Mouse (Mus musculus) limb, embryonic 11.5 days (tissue): ENCODE results near the gene Katnb1. TPM values are rescaled to one million over a fixed set of nuclear protein-coding genes. Genes with fewer than 3 reads are reported as not detected.

Experiments
- ATAC-seq: fragments of 200-750 bp; cut with Nextera tagmentation; 2 replicates; pipeline ENCODE4 v1.8.0; 2017; ENCODE audit warnings: low read depth; ENCODE audit not compliant: insufficient number of reproducible peaks, low FRiP score, low TSS enrichment
- DNase-seq: peaks from one replicate; pipeline ENCODE4 v3.0.0-alpha.2; 2015; ENCODE audit warnings: low spot score
- H3K27ac ChIP-seq: fragments of 300-500 bp; sonication (generic); replicated peaks from 2 replicates; pipeline ENCODE4 v1.5.1; 2014; ENCODE audit warnings: low read depth, mild to moderate bottlenecking, low read length
- H3K27me3 ChIP-seq: fragments of 300-500 bp; sonication (generic); 2 replicates; pipeline ENCODE4 v1.6.1; 2014; ENCODE audit warnings: mild to moderate bottlenecking, low read length, mixed read lengths; ENCODE audit not compliant: control insufficient read depth, insufficient read depth
- H3K36me3 ChIP-seq: fragments of 300-500 bp; sonication (generic); 2 replicates; pipeline ENCODE4 v1.6.1; 2014; ENCODE audit warnings: mild to moderate bottlenecking, low read length, moderate library complexity, mixed read lengths; ENCODE audit not compliant: control insufficient read depth, insufficient read depth
- H3K4me1 ChIP-seq: fragments of 300-500 bp; sonication (generic); 2 replicates; pipeline ENCODE4 v1.6.1; 2014; ENCODE audit warnings: low read length, mixed read lengths; ENCODE audit not compliant: control insufficient read depth, insufficient read depth
- H3K4me2 ChIP-seq: fragments of 300-500 bp; sonication (generic); 2 replicates; pipeline ENCODE4 v1.6.1; 2014; ENCODE audit warnings: low read depth, mild to moderate bottlenecking, moderate library complexity; ENCODE audit not compliant: severe bottlenecking
- H3K4me3 ChIP-seq: fragments of 300-500 bp; sonication (generic); 2 replicates; pipeline ENCODE4 v1.5.1; 2014; ENCODE audit warnings: low read depth, low read length
- H3K9ac ChIP-seq: fragments of 300-500 bp; sonication (generic); 2 replicates; pipeline ENCODE4 v1.6.1; 2014; ENCODE audit warnings: mild to moderate bottlenecking, low read length
- H3K9me3 ChIP-seq: fragments of 300-500 bp; sonication (generic); 2 replicates; pipeline ENCODE4 v1.6.1; 2016; ENCODE audit warnings: low read length; ENCODE audit not compliant: control insufficient read depth
- WGBS: fragments of 180-500 bp; shearing (Covaris S2); extraction: QIAGEN DNeasy Blood & Tissue Kit; methylation state at CpG from one replicate; pipeline ENCODE4 v1.1.7; 2014; 5-methylcytosine and 5-hydroxymethylcytosine counted together
- polyA plus RNA-seq: library from polyadenylated mRNA; unstranded; fragments of >200 nt; fragmentation: Nextera tagmentation; extraction: Ambion mirVana; gene quantifications from 2 replicates; pipeline ENCODE4 v1.2.1, GENCODE M21; 2014

The Katnb1 gene
- polyA plus RNA-seq, 1 experiment from 2014 or later, result 23.6 TPM

- Histone ChIP-seq H3K27me3 (no peaks in the 10 kb centered on the region), H3K4me2 (no peak overlapping the region), H3K9me3 (no peaks in the 10 kb centered on the region), H3K4me3 (no peak overlapping the region), H3K9ac (no peak overlapping the region), H3K4me1 (no peaks in the 10 kb centered on the region), H3K36me3 (no peaks in the 10 kb centered on the region; the same call in 1 of the 2 replicates), H3K27ac (no peak overlapping the region)
- DNase-seq (no peak), ATAC-seq (no peak)
- 91% methylated on average over 11 of the region's 11 CpGs for WGBS
Observed at GRCm38 (mm10) chr8:95128750-95129260, 47.8 kb downstream of the Katnb1 start.

GRCm38 (mm10) chr8:95130966-95131537 lies 50.1 kb downstream of the Katnb1 start:
- no peak overlapping the region for H3K9ac ChIP-seq
- H3K4me3 ChIP-seq, result no peak overlapping the region
- H3K4me1 ChIP-seq, result no peaks in the 10 kb centered on the region
- ATAC-seq, result no peak
- no peaks in the 10 kb centered on the region for H3K9me3 ChIP-seq
- H3K36me3 ChIP-seq, result no peaks in the 10 kb centered on the region; the same call in 1 of the 2 replicates
- no peak for DNase-seq
- WGBS, result 61% methylated on average over 15 of the region's 15 CpGs
- no peaks in the 10 kb centered on the region for H3K27me3 ChIP-seq
- H3K4me2 ChIP-seq, result no peak overlapping the region
- no peak overlapping the region for H3K27ac ChIP-seq

- Histone ChIP-seq H3K9me3 (no peaks in the 10 kb centered on the region), H3K4me3 (no peak overlapping the region), H3K36me3 (no peaks in the 10 kb centered on the region; the same call in 1 of the 2 replicates), H3K9ac (no peak overlapping the region), H3K4me2 (no peak overlapping the region), H3K4me1 (no peaks in the 10 kb centered on the region), H3K27me3 (peaks cover 6% of the 10 kb centered on the region), H3K27ac (no peak overlapping the region)
- ATAC-seq, result no peak
- WGBS, result 84% methylated on average over 5 of the region's 5 CpGs
- no peak for DNase-seq
Observed at GRCm38 (mm10) chr8:95131983-95132382, 51.0 kb downstream of the Katnb1 start.

- no peak overlapping the region for H3K4me2 ChIP-seq
- 88% methylated on average over 2 of the region's 2 CpGs for WGBS
- no peak overlapping the region for H3K27ac ChIP-seq
- no peaks in the 10 kb centered on the region for H3K36me3 ChIP-seq
- H3K4me3 ChIP-seq, result no peak overlapping the region
- no peaks in the 10 kb centered on the region for H3K9me3 ChIP-seq
- ATAC-seq (no peak), DNase-seq (no peak)
- H3K27me3 ChIP-seq, result peaks cover 13% of the 10 kb centered on the region
- H3K9ac ChIP-seq, result no peak overlapping the region
- H3K4me1 ChIP-seq, result peaks cover 2% of the 10 kb centered on the region; the same call in 1 of the 2 replicates
Observed at GRCm38 (mm10) chr8:95134186-95134585, 53.2 kb downstream of the Katnb1 start.

- no peaks in the 10 kb centered on the region for H3K9me3 ChIP-seq
- WGBS, result 47% methylated on average over 3 of the region's 3 CpGs
- H3K27ac ChIP-seq, result no peak overlapping the region
- H3K4me1 ChIP-seq, result peaks cover 2% of the 10 kb centered on the region; the same call in 1 of the 2 replicates
- ATAC-seq (no peak), DNase-seq (no peak)
- no peak overlapping the region for H3K9ac ChIP-seq
- no peak overlapping the region for H3K4me3 ChIP-seq
- peaks cover 13% of the 10 kb centered on the region for H3K27me3 ChIP-seq
- no peaks in the 10 kb centered on the region for H3K36me3 ChIP-seq
- H3K4me2 ChIP-seq, result no peak overlapping the region
Observed at GRCm38 (mm10) chr8:95135242-95135641, 54.3 kb downstream of the Katnb1 start.

- H3K4me3 ChIP-seq, result no peak overlapping the region
- no peak overlapping the region for H3K27ac ChIP-seq
- H3K9me3 ChIP-seq, result no peaks in the 10 kb centered on the region
- no peak for ATAC-seq
- DNase-seq, result no peak
- peaks cover 13% of the 10 kb centered on the region for H3K27me3 ChIP-seq
- peaks cover 2% of the 10 kb centered on the region for H3K4me1 ChIP-seq
- no peaks in the 10 kb centered on the region for H3K36me3 ChIP-seq
- H3K9ac ChIP-seq, result no peak overlapping the region
- WGBS, result 85% methylated on average over 3 of the region's 3 CpGs
- H3K4me2 ChIP-seq, result no peak overlapping the region
Observed at GRCm38 (mm10) chr8:95136218-95136617, 55.2 kb downstream of the Katnb1 start.

- ATAC-seq, result no peak
- no peak overlapping the region for H3K27ac ChIP-seq
- no peaks in the 10 kb centered on the region for H3K9me3 ChIP-seq
- H3K4me2 ChIP-seq, result peak overlapping the region; percentile 56
- DNase-seq, result no peak
- peak overlapping the region; percentile 22; the same call in 1 of the 2 replicates for H3K9ac ChIP-seq
- 21% methylated on average over 12 of the region's 12 CpGs for WGBS
- peaks cover 13% of the 10 kb centered on the region for H3K27me3 ChIP-seq
- no peaks in the 10 kb centered on the region for H3K36me3 ChIP-seq
- peak overlapping the region; percentile 17 for H3K4me3 ChIP-seq
- peaks cover 8% of the 10 kb centered on the region for H3K4me1 ChIP-seq
Observed at GRCm38 (mm10) chr8:95137201-95137600, 56.2 kb downstream of the Katnb1 start.

GRCm38 (mm10) chr8:95137641-95138098 lies 56.7 kb downstream of the Katnb1 start:
- H3K9ac ChIP-seq, result peak overlapping the region; percentile 22; the same call in 1 of the 2 replicates
- peaks cover 9% of the 10 kb centered on the region for H3K4me1 ChIP-seq
- WGBS, result 1% methylated on average over 28 of the region's 28 CpGs
- H3K27me3 ChIP-seq, result peaks cover 13% of the 10 kb centered on the region
- no peak overlapping the region for H3K27ac ChIP-seq
- H3K4me3 ChIP-seq, result peak overlapping the region; percentile 17
- H3K9me3 ChIP-seq, result no peaks in the 10 kb centered on the region
- peak overlapping the region; percentile 56 for H3K4me2 ChIP-seq
- ATAC-seq, result no peak; the same call in 1 of the 2 replicates
- DNase-seq, result peak; percentile 61
- no peaks in the 10 kb centered on the region for H3K36me3 ChIP-seq
